Mouse (Mus musculus) frontal cortex, postnatal 14 days (tissue): ENCODE measurements around the gene Palm.

Experiments
- DNase-seq, 2 experiments: peaks; one replicate each; pipeline ENCODE4 v3.0.0; 2022; ENCODE audit warnings: low spot score in 2 of 2

Palm gene

GRCm38 (mm10) chr10:79824413-79824812 is 31.0 kb downstream of the Palm start:
- no peak for DNase-seq

GRCm38 (mm10) chr10:79831583-79831982 is 38.2 kb downstream of the Palm start:
- DNase-seq, result no peak

- DNase-seq, result no peak
Observed at GRCm38 (mm10) chr10:79832026-79832785, 38.8 kb downstream of the Palm start.

- no peak for DNase-seq
Observed at GRCm38 (mm10) chr10:79832786-79833181, 39.4 kb downstream of the Palm start.

GRCm38 (mm10) chr10:79834769-79835398 is 41.5 kb downstream of the Palm start:
- peak in 1 of 2 experiments; percentile 59 for DNase-seq

GRCm38 (mm10) chr10:79836918-79837317 is 43.5 kb downstream of the Palm start:
- no peak for DNase-seq

- no peak for DNase-seq
Observed at GRCm38 (mm10) chr10:79838151-79838550, 44.8 kb downstream of the Palm start.

- DNase-seq, result no peak
Observed at GRCm38 (mm10) chr10:79840091-79840490, 46.7 kb downstream of the Palm start.

- DNase-seq, result peak; percentile 58 to 76
Observed at GRCm38 (mm10) chr10:79840644-79841551, 47.5 kb downstream of the Palm start.

GRCm38 (mm10) chr10:79842322-79842721 is 49.0 kb downstream of the Palm start:
- DNase-seq, result no peak

GRCm38 (mm10) chr10:79843476-79843875 is 50.1 kb downstream of the Palm start:
- DNase-seq, result no peak

- no peak for DNase-seq
Observed at GRCm38 (mm10) chr10:79846553-79846952, 53.2 kb downstream of the Palm start.

GRCm38 (mm10) chr10:79849941-79850628 is 56.7 kb downstream of the Palm start:
- no peak for DNase-seq

- DNase-seq, result no peak
Observed at GRCm38 (mm10) chr10:79851653-79852052, 58.3 kb downstream of the Palm start.

GRCm38 (mm10) chr10:79852107-79852789 is 58.9 kb downstream of the Palm start:
- no peak for DNase-seq

GRCm38 (mm10) chr10:79852827-79853226 is 59.5 kb downstream of the Palm start:
- no peak for DNase-seq

GRCm38 (mm10) chr10:79853392-79853791 is 60.0 kb downstream of the Palm start:
- peak; percentile 79 to 85 for DNase-seq

- DNase-seq, result peak; percentile 99 to 100
Observed at GRCm38 (mm10) chr10:79853860-79854795, 60.8 kb downstream of the Palm start, which contains the start of gene Ptbp1. TSS of gene Ptbp1 (plus strand) at chr10:79854427.

- no peak for DNase-seq
Observed at GRCm38 (mm10) chr10:79854801-79855541, 61.6 kb downstream of the Palm start.
